ENCODE assay signal across 10 mouse cellular contexts in the genomic region with DNA sequence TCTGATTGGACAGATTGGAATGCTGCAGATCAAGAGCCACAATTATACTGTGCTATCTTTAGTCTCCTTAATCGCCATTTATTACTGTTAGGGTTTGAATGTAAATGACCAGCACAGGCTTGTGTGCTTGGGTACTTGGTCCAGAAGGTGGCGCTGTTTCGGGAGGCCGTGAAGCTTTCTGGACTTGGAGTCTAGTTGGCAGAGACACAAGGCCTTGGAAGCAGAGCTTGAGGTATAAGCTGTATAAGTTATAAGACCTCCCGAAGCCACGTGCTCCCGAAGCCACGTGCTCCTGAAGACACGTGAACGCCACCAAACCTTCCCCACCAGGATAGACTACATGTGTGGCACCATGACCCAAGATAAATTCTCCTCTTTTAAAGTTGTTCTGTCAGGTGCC. TPM values are rescaled to one million over a fixed set of nuclear protein-coding genes. Genes with fewer than 3 reads are reported as not detected.
A peak's percentile ranks its signal among the peaks of the same experiment; 100 is the strongest.
DNase-seq lines count a peak whose midpoint lies in the region; ATAC-seq and TF ChIP-seq lines count a peak whose summit lies in the region.
"Had no signal": no experiment of that assay in that cellular context is flagged by ENCODE, and none has a peak within 500 bp of the region (broad histone marks: within the 10 kb centered on the region; RNA-seq: fewer than 3 reads in every experiment).

No protein-coding gene starts in this region.

- H3K9ac ChIP-seq in kidney, embryonic 14.5 days (ENCODE audit: low read depth, low read length) = no peak overlapping the region
- H3K9ac ChIP-seq in embryonic facial prominence, embryonic 11.5 days (replicated peaks; ENCODE audit: low read length) = no peak overlapping the region
- H3K9ac ChIP-seq in intestine, embryonic 15.5 days = no peak overlapping the region
- H3K9ac ChIP-seq: limb, embryonic 12.5 days had no signal

- no peak for ATAC-seq in kidney, embryonic 14.5 days (ENCODE audit: low FRiP score, low TSS enrichment)
- no peak for ATAC-seq in embryonic facial prominence, embryonic 11.5 days (replicated peaks; ENCODE audit: insufficient number of reproducible peaks, low FRiP score, low TSS enrichment, low read depth)
- ATAC-seq in intestine, embryonic 15.5 days = no peak

- no peaks in the 10 kb centered on the region for H3K9me3 ChIP-seq in kidney, embryonic 14.5 days (ENCODE audit: control insufficient read depth, low read length)
- H3K9me3 ChIP-seq in embryonic facial prominence, embryonic 11.5 days (replicated peaks; ENCODE audit: control insufficient read depth, low read length) = no peaks in the 10 kb centered on the region
- H3K9me3 ChIP-seq in intestine, embryonic 15.5 days = no peaks in the 10 kb centered on the region
- H3K9me3 ChIP-seq: limb, embryonic 12.5 days had no signal

- H3K4me2 ChIP-seq in kidney, embryonic 14.5 days (replicated peaks; ENCODE audit: low read depth, low read length) = no peak overlapping the region
- H3K4me2 ChIP-seq in embryonic facial prominence, embryonic 11.5 days (ENCODE audit: low read depth, low read length) = no peak overlapping the region
- H3K4me2 ChIP-seq in intestine, embryonic 15.5 days (replicated peaks) = no peak overlapping the region
- H3K4me2 ChIP-seq: limb, embryonic 12.5 days had no signal

- peak; percentile 51 for DNase-seq in kidney, adult 2 months
- DNase-seq in ES-CJ7 (ENCODE audit: low read depth, low spot score) = peak; percentile 69
- peak; percentile 82 for DNase-seq in adrenal gland, postnatal 10 days
- peak; percentile 58 for DNase-seq in embryonic facial prominence, embryonic 11.5 days (ENCODE audit: low spot score)
- peak; percentile 34 for DNase-seq in left cerebral cortex, adult 11 months (ENCODE audit: low spot score)
- DNase-seq in naive thymus-derived CD4-positive, alpha-beta T cell, adult 2 months (ENCODE audit: low read depth) = peak; percentile 18

- TF ChIP-seq CTCF in kidney, adult 2 months (conservative IDR thresholded peaks at IDR 0.05; ENCODE audit: insufficient read depth, insufficient read length, low read depth, low read length) = peak; percentile 69

- no peaks in the 10 kb centered on the region for H3K36me3 ChIP-seq in kidney, adult 2 months (ENCODE audit: control insufficient read depth, insufficient read depth, low read length)
- no peaks in the 10 kb centered on the region for H3K36me3 ChIP-seq in kidney, embryonic 14.5 days (ENCODE audit: control insufficient read depth, insufficient read depth, low read length)
- H3K36me3 ChIP-seq in embryonic facial prominence, embryonic 11.5 days (replicated peaks; ENCODE audit: control insufficient read depth, insufficient read depth, low read depth, low read length) = no peaks in the 10 kb centered on the region
- no peaks in the 10 kb centered on the region; the same call in 1 of the 2 replicates for H3K36me3 ChIP-seq in intestine, embryonic 15.5 days

- no peaks in the 10 kb centered on the region for H3K27me3 ChIP-seq in kidney, adult 2 months (replicated peaks; ENCODE audit: control insufficient read depth, insufficient read depth, low read length)
- peaks cover 14% of the 10 kb centered on the region for H3K27me3 ChIP-seq in kidney, embryonic 14.5 days (ENCODE audit: control insufficient read depth, insufficient read depth, low read length)
- H3K27me3 ChIP-seq in embryonic facial prominence, embryonic 11.5 days (ENCODE audit: control insufficient read depth, insufficient read depth, low read length) = peaks cover 3% of the 10 kb centered on the region; the same call in 1 of the 2 replicates
- H3K27me3 ChIP-seq in intestine, embryonic 15.5 days (replicated peaks) = no peaks in the 10 kb centered on the region

- H3K4me1 ChIP-seq in kidney, adult 2 months (ENCODE audit: control insufficient read depth, insufficient read depth, low read length) = no peaks in the 10 kb centered on the region
- H3K4me1 ChIP-seq in kidney, embryonic 14.5 days (ENCODE audit: control insufficient read depth, insufficient read depth, low read length) = no peaks in the 10 kb centered on the region
- no peaks in the 10 kb centered on the region for H3K4me1 ChIP-seq in embryonic facial prominence, embryonic 11.5 days (ENCODE audit: control insufficient read depth, insufficient read depth, low read length)
- H3K4me1 ChIP-seq in intestine, embryonic 15.5 days (replicated peaks) = no peaks in the 10 kb centered on the region
- H3K4me1 ChIP-seq: limb, embryonic 12.5 days had no signal

- H3K27ac ChIP-seq in kidney, adult 2 months (ENCODE audit: insufficient read depth, low read depth, low read length) = no peak overlapping the region
- H3K27ac ChIP-seq in kidney, embryonic 14.5 days (ENCODE audit: low read depth, low read length) = no peak overlapping the region
- H3K27ac ChIP-seq in embryonic facial prominence, embryonic 11.5 days (replicated peaks; ENCODE audit: low read depth, low read length) = no peak overlapping the region
- no peak overlapping the region for H3K27ac ChIP-seq in intestine, embryonic 15.5 days
- H3K27ac ChIP-seq: limb, embryonic 12.5 days had no signal

- 48% methylated on average over 10 of the region's 10 CpGs for WGBS in kidney, adult 2 months
- 45% methylated on average over 10 of the region's 10 CpGs for WGBS in kidney, embryonic 14.5 days
- 42% methylated on average over 10 of the region's 10 CpGs for WGBS in embryonic facial prominence, embryonic 11.5 days
- 44% methylated on average over 10 of the region's 10 CpGs for WGBS in intestine, embryonic 15.5 days

- no peak for TF ChIP-seq POLR2A in kidney, adult 2 months (IDR thresholded peaks at IDR 0.05; ENCODE audit: low read depth, low read length)

- no peak overlapping the region for H3K4me3 ChIP-seq in kidney, adult 2 months (ENCODE audit: insufficient read depth, low read depth, low read length)
- no peak overlapping the region for H3K4me3 ChIP-seq in kidney, embryonic 14.5 days (ENCODE audit: low read length)
- H3K4me3 ChIP-seq in embryonic facial prominence, embryonic 11.5 days (ENCODE audit: low read depth, low read length) = no peak overlapping the region
- H3K4me3 ChIP-seq in intestine, embryonic 15.5 days (replicated peaks) = no peak overlapping the region
- H3K4me3 ChIP-seq: erythroblast, embryonic 14.5 days; limb, embryonic 12.5 days had no signal

RNA-seq across cellular contexts. Expression of gene Cited4, which starts 26.3 kb away (rescaled TPM):
- polyA plus RNA-seq in kidney, adult 2 months (2012; rRNA removed) = 4.2 and 5.9 TPM in 2 replicates
- 9.3 and 11.0 TPM in 2 replicates for polyA plus RNA-seq in kidney, embryonic 14.5 days (2014; fragmentation: Nextera tagmentation; extraction: Ambion mirVana)
- total RNA-seq in adrenal gland, postnatal 10 days (2021) = 1 to 10 TPM; 3.2 to 7.4 TPM
- polyA plus RNA-seq in embryonic facial prominence, embryonic 11.5 days (2014; fragmentation: Nextera tagmentation; extraction: Ambion mirVana) = 7.1 and 7.6 TPM in 2 replicates
- polyA plus RNA-seq in intestine, embryonic 15.5 days (2015; fragmentation: Nextera tagmentation; extraction: Ambion mirVana) = 2.4 and 2.8 TPM in 2 replicates

RNA-seq across cellular contexts. Expression of gene Kcnq4, which starts 55.7 kb away (rescaled TPM):
- 0.86 and 1.0 TPM in 2 replicates for polyA plus RNA-seq in kidney, adult 2 months (2012; rRNA removed)
- 0.51 and 0.73 TPM in 2 replicates for polyA plus RNA-seq in kidney, embryonic 14.5 days (2014; fragmentation: Nextera tagmentation; extraction: Ambion mirVana)
- 1 to 10 TPM; 4.1 to 7.7 TPM for total RNA-seq in adrenal gland, postnatal 10 days (2021)
- 4.3 and 4.6 TPM in 2 replicates for polyA plus RNA-seq in embryonic facial prominence, embryonic 11.5 days (2014; fragmentation: Nextera tagmentation; extraction: Ambion mirVana)
- 2.2 and 2.3 TPM in 2 replicates for polyA plus RNA-seq in intestine, embryonic 15.5 days (2015; fragmentation: Nextera tagmentation; extraction: Ambion mirVana)
- polyA plus RNA-seq: erythroblast, embryonic 14.5 days had no signal

Comparison
In these comparisons a context has a peak if more than half of its experiments do, and no peak if none do; other contexts are left out.
1. DNase-seq: peak in every context shown above with its lines; median percentile 82 in adrenal gland, postnatal 10 days; 69 in ES-CJ7; 58 in embryonic facial prominence, embryonic 11.5 days; 51 in kidney, adult 2 months; 34 in left cerebral cortex, adult 11 months; 18 in naive thymus-derived CD4-positive, alpha-beta T cell, adult 2 months.